Mouse (Mus musculus) myocyte (in vitro differentiated cells): ENCODE results near the gene Fbxw18. TPM values are rescaled to one million over a fixed set of nuclear protein-coding genes. Genes with fewer than 3 reads are reported as not detected.
"Not testable (repeated sequence)": the region's sequence is repeated elsewhere in the genome, so short reads cannot be mapped to it uniquely, and the experiment has no call there.

ENCODE experiments used
- H3K27me3 ChIP-seq: one replicate; pipeline ENCODE4 v1.6.1; 2011; ENCODE audit not compliant: control insufficient read depth, insufficient read depth, insufficient read length
- H3K36me3 ChIP-seq: one replicate; pipeline ENCODE4 v1.6.1; 2011; ENCODE audit not compliant: control insufficient read depth, insufficient read depth
- H3K4me2 ChIP-seq: one replicate; pipeline ENCODE4 v1.6.1; 2011; ENCODE audit warnings: low read depth, control low read depth
- H3K4me3 ChIP-seq: one replicate; pipeline ENCODE4 v1.5.1; 2011; ENCODE audit warnings: mild to moderate bottlenecking, control low read depth, moderate library complexity
- H3K79me2 ChIP-seq: one replicate; pipeline ENCODE4 v1.6.1; 2011; ENCODE audit not compliant: control insufficient read depth, insufficient read depth
- H3ac ChIP-seq: one replicate; pipeline ENCODE4 v1.6.1; 2011; ENCODE audit not compliant: control insufficient read depth, insufficient read length
- CEBPB ChIP-seq: IDR thresholded peaks from 2 replicates; pipeline ENCODE4 v1.6.1; 2011; ENCODE audit warnings: mild to moderate bottlenecking, moderate library complexity; ENCODE audit not compliant: poor library complexity, insufficient read depth, severe bottlenecking
- E2F4 ChIP-seq: IDR thresholded peaks from one replicate; pipeline ENCODE4 v1.6.1; 2011; ENCODE audit warnings: mild to moderate bottlenecking, control low read depth, moderate library complexity; ENCODE audit not compliant: insufficient read depth
- MAX ChIP-seq: IDR thresholded peaks from one replicate; pipeline ENCODE4 v1.6.1; 2011; ENCODE audit warnings: low read depth, mild to moderate bottlenecking, control low read depth
- MYOD1 ChIP-seq, 3 experiments: IDR thresholded peaks; one replicate each; pipeline ENCODE4 v1.6.1; 2011; ENCODE audit warnings: control low read depth in 2 of 3, low read depth in 2 of 3, mild to moderate bottlenecking in 2 of 3, moderate library complexity in 1 of 3; ENCODE audit not compliant: insufficient read length in 2 of 3, control insufficient read depth in 1 of 3
- MYOG ChIP-seq, 3 experiments: IDR thresholded peaks; one replicate each; pipeline ENCODE4 v1.6.1; 2011; ENCODE audit warnings: control low read depth in 2 of 3, low read depth in 2 of 3, mild to moderate bottlenecking in 2 of 3; ENCODE audit not compliant: insufficient read length in 2 of 3, control insufficient read depth in 1 of 3, insufficient read depth in 1 of 3
- POLR2A ChIP-seq: IDR thresholded peaks from one replicate; pipeline ENCODE4 v1.6.1; 2011; ENCODE audit warnings: low read depth, mild to moderate bottlenecking, control low read depth, moderate library complexity; ENCODE audit not compliant: insufficient read length
- POLR2AphosphoS2 ChIP-seq: IDR thresholded peaks from one replicate; pipeline ENCODE4 v1.6.1; 2011; ENCODE audit warnings: low read depth, control low read depth; ENCODE audit not compliant: insufficient read length
- REST ChIP-seq: IDR thresholded peaks from one replicate; pipeline ENCODE4 v1.6.1; 2011; ENCODE audit warnings: mild to moderate bottlenecking, control low read depth, moderate library complexity; ENCODE audit not compliant: insufficient read depth, insufficient read length
- SRF ChIP-seq: IDR thresholded peaks from one replicate; pipeline ENCODE4 v1.6.1; 2011; ENCODE audit warnings: low read depth; ENCODE audit not compliant: control insufficient read depth, insufficient read length
- TCF12 ChIP-seq: IDR thresholded peaks from one replicate; pipeline ENCODE4 v1.6.1; 2011; ENCODE audit warnings: mild to moderate bottlenecking, control low read depth; ENCODE audit not compliant: poor library complexity, insufficient read depth, severe bottlenecking
- TCF3 ChIP-seq: IDR thresholded peaks from one replicate; pipeline ENCODE4 v1.6.1; 2011; ENCODE audit warnings: low read depth, control low read depth; ENCODE audit not compliant: insufficient read length
- USF1 ChIP-seq: IDR thresholded peaks from one replicate; pipeline ENCODE4 v1.6.1; 2011; ENCODE audit warnings: low read depth, mild to moderate bottlenecking, control low read depth, moderate library complexity
- polyA plus RNA-seq: library from polyadenylated mRNA; unstranded; fragments of >200 nt; fragmentation: generic; extraction: Trizol; gene quantifications from one replicate; pipeline ENCODE4 v1.2.1, GENCODE M21; 2012; ENCODE audit warnings: missing spikeins

Fbxw18 gene
- not detected for polyA plus RNA-seq

- H3K4me2 ChIP-seq, H3K4me3 ChIP-seq, H3K79me2 ChIP-seq, H3ac ChIP-seq, H3K36me3 ChIP-seq, H3K27me3 ChIP-seq: not testable (repeated sequence)
Measured at GRCm38 (mm10) chr9:109702600-109702999, at the start of gene Fbxw18. Gene Fbxw18, minus strand, starts transcription at chr9:109702700.

- not testable (repeated sequence) for H3K79me2 ChIP-seq, H3K27me3 ChIP-seq, H3K4me2 ChIP-seq, H3K36me3 ChIP-seq, H3ac ChIP-seq, H3K4me3 ChIP-seq
Measured at GRCm38 (mm10) chr9:109745989-109746388, 43.5 kb upstream of the Fbxw18 start, which contains the start of gene Fbxw26. Gene Fbxw26, minus strand, starts transcription at chr9:109746089.

GRCm38 (mm10) chr9:109685299-109685698, 17.2 kb downstream of the Fbxw18 start:
- Histone ChIP-seq H3K79me2 (no peaks in the 10 kb centered on the region), H3K4me3 (no peak overlapping the region), H3K27me3 (no peaks in the 10 kb centered on the region), H3K36me3 (no peaks in the 10 kb centered on the region), H3ac (no peak overlapping the region), H3K4me2 (no peak overlapping the region)
- no peak for TF ChIP-seq REST
- no peak for TF ChIP-seq POLR2AphosphoS2
- TF ChIP-seq TCF12 = no peak
- TF ChIP-seq MYOG (IDR thresholded peaks at IDR 0.05; ENCODE audit: control insufficient read depth in 1 of 3, insufficient read depth in 1 of 3, insufficient read length in 2 of 3, low read depth in 2 of 3) = no peak
- TF ChIP-seq TCF3 = no peak
- no peak for TF ChIP-seq E2F4
- no peak for TF ChIP-seq POLR2A
- no peak for TF ChIP-seq MYOD1 (IDR thresholded peaks at IDR 0.05; ENCODE audit: control insufficient read depth in 1 of 3, insufficient read length in 2 of 3, low read depth in 2 of 3)
- no peak for TF ChIP-seq MAX
- TF ChIP-seq USF1 = no peak
- no peak for TF ChIP-seq SRF
- no peak for TF ChIP-seq CEBPB

GRCm38 (mm10) chr9:109664552-109664951, 37.9 kb downstream of the Fbxw18 start, which contains the start of gene Fbxw25:
Gene Fbxw25, minus strand, starts transcription at chr9:109664652.
- H3K79me2 ChIP-seq, H3K27me3 ChIP-seq, H3K36me3 ChIP-seq, H3K4me3 ChIP-seq, H3K4me2 ChIP-seq, H3ac ChIP-seq: not testable (repeated sequence)

Other genes starting within 250 kb of the Fbxw18 start
- gene Fbxw19, start 206.8 kb downstream of the Fbxw18 start, polyA plus RNA-seq = not detected
- gene Fbxw15, start 134.4 kb downstream of the Fbxw18 start, polyA plus RNA-seq = not detected
- gene Fbxw24, start 76.6 kb downstream of the Fbxw18 start, polyA plus RNA-seq = not detected
- gene Fbxw25, start 38.0 kb downstream of the Fbxw18 start, polyA plus RNA-seq = not detected
- gene Fbxw26, start 43.4 kb upstream of the Fbxw18 start, polyA plus RNA-seq = not detected
- not detected for gene Fbxw27, start 88.0 kb upstream of the Fbxw18 start, polyA plus RNA-seq
- gene Spink8, start 109.6 kb upstream of the Fbxw18 start, polyA plus RNA-seq = not detected
- 32.2 TPM for gene Nme6, start 130.0 kb upstream of the Fbxw18 start, polyA plus RNA-seq
- not detected for gene Camp, start 146.9 kb upstream of the Fbxw18 start, polyA plus RNA-seq
- gene Cdc25a, start 172.9 kb upstream of the Fbxw18 start, polyA plus RNA-seq = 6.1 TPM
- 246 TPM for gene Map4, start 228.8 kb upstream of the Fbxw18 start, polyA plus RNA-seq